Mouse (Mus musculus) heart, postnatal 36 days (tissue): Measurements from ENCODE around the gene Pck1. TPM values are rescaled to one million over a fixed set of nuclear protein-coding genes. Genes with fewer than 3 reads are reported as not detected.

Source experiments
- DNase-seq, 2 experiments: peaks; one replicate each; pipeline ENCODE4 v3.0.0; 2021 to 2022
- intact Hi-C: fragments of 180-260 bp; cut with DNase I; formaldehyde crosslinking; loops from one replicate; pipeline ENCODE4 v1.15.1; 2025
- total RNA-seq, 2 experiments: library from RNA; stranded (reverse); gene quantifications; 2 replicates each; pipeline ENCODE4 v1.2.3; 2021

Pck1 gene
- total RNA-seq, 2 experiments from 2014 or later = 3.3 to 26.2 TPM

GRCm38 (mm10) chr2:173172386-173172785 lies 19.5 kb downstream of the Pck1 start:
- intact Hi-C loops = no loop called here
- DNase-seq = no peak

- intact Hi-C loops = no loop called here
- DNase-seq = no peak
These were observed 20.2 kb downstream of the Pck1 start for GRCm38 (mm10) chr2:173173008-173173407.

GRCm38 (mm10) chr2:173173521-173174511 lies 21.0 kb downstream of the Pck1 start:
- intact Hi-C loops = no loop called here
- peak in 1 of 2 experiments; percentile 52 for DNase-seq

- no peak for DNase-seq
- intact Hi-C loops = no loop called here
These were observed 21.7 kb downstream of the Pck1 start for GRCm38 (mm10) chr2:173174569-173174968.

GRCm38 (mm10) chr2:173175703-173176102 lies 22.9 kb downstream of the Pck1 start:
- intact Hi-C loops = no loop called here
- no peak for DNase-seq

GRCm38 (mm10) chr2:173177481-173177880 lies 24.6 kb downstream of the Pck1 start:
- intact Hi-C loops = no loop called here
- DNase-seq = no peak

- DNase-seq = no peak
- intact Hi-C loops = no loop called here
These were observed 25.1 kb downstream of the Pck1 start for GRCm38 (mm10) chr2:173177951-173178350.

GRCm38 (mm10) chr2:173179046-173179445 lies 26.2 kb downstream of the Pck1 start:
- intact Hi-C loops = no loop called here
- no peak for DNase-seq

- no peak for DNase-seq
- intact Hi-C loops = no loop called here
These were observed 27.2 kb downstream of the Pck1 start for GRCm38 (mm10) chr2:173180026-173180425.

GRCm38 (mm10) chr2:173180721-173181388 lies 28.0 kb downstream of the Pck1 start:
- intact Hi-C loops = no loop called here
- no peak for DNase-seq

- intact Hi-C loops = no loop called here
- no peak for DNase-seq
These were observed 28.6 kb downstream of the Pck1 start for GRCm38 (mm10) chr2:173181486-173181885.

GRCm38 (mm10) chr2:173181901-173182300 lies 29.1 kb downstream of the Pck1 start:
- intact Hi-C loops = no loop called here
- no peak for DNase-seq

- intact Hi-C loops = no loop called here
- no peak for DNase-seq
These were observed 29.9 kb downstream of the Pck1 start for GRCm38 (mm10) chr2:173182796-173183195.

- intact Hi-C loops = no loop called here
These were observed 30.5 kb downstream of the Pck1 start for GRCm38 (mm10) chr2:173183311-173183710.

GRCm38 (mm10) chr2:173183836-173184460 lies 31.1 kb downstream of the Pck1 start:
- intact Hi-C loops = loop anchor here (1.0 kb wide), 2 partner anchors 19 to 77 kb away; no protein-coding TSS in a partner anchor
- DNase-seq = peak; percentile 66 to 79

More at GRCm38 (mm10) chr2:173183311-173183710, 30.5 kb downstream of the Pck1 start:
- DNase-seq = no peak

GRCm38 (mm10) chr2:173184475-173185080 lies 31.7 kb downstream of the Pck1 start:
- intact Hi-C loops = loop anchor here (1.0 to 5.0 kb wide), 3 partner anchors 19 to 1718 kb away; no protein-coding TSS in a partner anchor

GRCm38 (mm10) chr2:173185282-173185681 lies 32.4 kb downstream of the Pck1 start:
- intact Hi-C loops = loop anchor here (5.0 kb wide), 1 partner anchor 1717 kb away; no protein-coding TSS in a partner anchor
- DNase-seq = no peak

More at GRCm38 (mm10) chr2:173184475-173185080, 31.7 kb downstream of the Pck1 start:
- no peak for DNase-seq

GRCm38 (mm10) chr2:173186047-173186943 lies 33.4 kb downstream of the Pck1 start:
- intact Hi-C loops = loop anchor here (1.0 to 5.0 kb wide), 4 partner anchors 267 to 1716 kb away; no protein-coding TSS in a partner anchor
- peak; percentile 87 to 91 for DNase-seq
